Mouse (Mus musculus): ENCODE measurements around the gene Tbrg1.

GRCm38 (mm10) chr9:37664604-37665003, 7.5 kb upstream of the Tbrg1 start:
- TF ChIP-seq CTCF (IDR thresholded peaks at IDR 0.05; ENCODE audit: borderline replicate concordance, extremely low read depth, insufficient read depth, insufficient read length) = no peak
- no peak for TF ChIP-seq POLR2A (IDR thresholded peaks at IDR 0.05; ENCODE audit: borderline replicate concordance, extremely low read depth, insufficient read depth, insufficient read length, poor library complexity, severe bottlenecking)

All from brain, embryonic 14.5 days (tissue).